Mouse (Mus musculus) left cerebral cortex, postnatal 4 days (tissue): ENCODE measurements around the gene Panx1. TPM values are rescaled to one million over a fixed set of nuclear protein-coding genes. Genes with fewer than 3 reads are reported as not detected.

Experiments
- DNase-seq: peaks from one replicate; pipeline ENCODE4 v3.0.0-alpha.2; 2022
- intact Hi-C: fragments of 180-260 bp; cut with DNase I; formaldehyde crosslinking; loops from one replicate; pipeline ENCODE4 v1.15.1; 2025
- total RNA-seq, 2 experiments: library from RNA; stranded (reverse); gene quantifications; 2 replicates each; pipeline ENCODE4 v1.2.3; 2021

The Panx1 gene
- total RNA-seq, 2 experiments from 2014 or later = 131 to 140 TPM

DNA sequence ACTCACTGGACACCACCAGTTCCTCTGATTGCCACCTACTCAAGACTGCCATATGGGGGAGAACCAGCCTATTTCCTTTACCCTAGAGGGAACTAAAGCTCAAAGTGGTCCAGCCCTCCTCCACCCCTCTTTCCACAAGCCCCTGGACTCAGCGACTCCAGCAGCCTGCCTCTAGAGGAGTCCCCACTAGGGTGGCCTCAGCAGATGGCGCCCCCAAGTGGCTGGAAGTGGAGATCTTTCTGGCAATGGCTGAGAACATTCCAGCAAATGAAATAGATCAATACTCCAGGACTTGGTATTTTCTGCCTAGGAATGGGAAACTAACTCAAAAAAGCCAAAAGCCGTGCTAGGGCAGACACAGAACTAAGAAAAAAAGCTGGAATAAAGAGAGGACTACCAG is 17.6 kb downstream of the Panx1 start:
- intact Hi-C loops = no loop called here
- no peak for DNase-seq

DNA sequence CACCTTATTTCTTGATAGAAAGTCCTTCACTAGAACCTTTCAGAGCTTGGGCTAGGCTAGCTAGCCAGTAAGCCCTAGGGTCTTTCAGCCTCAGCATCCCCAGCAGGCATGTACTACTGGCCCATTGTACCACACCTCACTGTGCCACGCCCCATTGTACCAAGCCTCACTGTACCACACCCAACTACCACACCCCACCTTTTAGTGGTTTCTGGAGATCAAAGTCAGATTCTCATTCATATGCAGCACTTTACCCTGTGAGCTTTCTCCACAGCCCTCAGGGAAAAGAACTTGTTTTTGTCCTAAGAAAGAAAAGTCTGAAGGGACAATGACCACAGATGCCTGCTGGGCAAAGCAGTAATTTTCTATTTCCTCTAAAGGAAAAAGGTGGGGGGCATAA is 22.2 kb downstream of the Panx1 start:
- intact Hi-C loops = no loop called here
- DNase-seq = no peak

DNA sequence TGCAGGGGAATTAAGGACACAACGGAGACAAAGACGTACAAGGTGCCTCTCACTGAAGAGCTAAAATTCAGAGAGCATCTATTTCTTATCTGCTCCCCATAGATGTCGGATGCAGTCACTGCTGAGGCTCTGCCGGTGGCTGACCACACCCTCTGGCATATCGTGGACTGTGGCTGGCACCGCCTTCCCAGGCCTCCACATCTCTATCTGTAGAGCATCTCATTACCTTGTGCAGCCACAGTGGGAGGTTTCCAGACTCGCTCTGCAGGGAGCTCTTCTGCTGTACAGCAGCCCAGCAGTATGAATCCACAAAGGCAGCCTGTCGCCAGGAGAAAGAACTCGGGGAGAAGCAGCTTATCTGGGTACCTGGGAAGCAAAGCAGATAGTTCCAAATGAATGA is 24.1 kb downstream of the Panx1 start:
- no peak for DNase-seq
- intact Hi-C loops = no loop called here

DNA sequence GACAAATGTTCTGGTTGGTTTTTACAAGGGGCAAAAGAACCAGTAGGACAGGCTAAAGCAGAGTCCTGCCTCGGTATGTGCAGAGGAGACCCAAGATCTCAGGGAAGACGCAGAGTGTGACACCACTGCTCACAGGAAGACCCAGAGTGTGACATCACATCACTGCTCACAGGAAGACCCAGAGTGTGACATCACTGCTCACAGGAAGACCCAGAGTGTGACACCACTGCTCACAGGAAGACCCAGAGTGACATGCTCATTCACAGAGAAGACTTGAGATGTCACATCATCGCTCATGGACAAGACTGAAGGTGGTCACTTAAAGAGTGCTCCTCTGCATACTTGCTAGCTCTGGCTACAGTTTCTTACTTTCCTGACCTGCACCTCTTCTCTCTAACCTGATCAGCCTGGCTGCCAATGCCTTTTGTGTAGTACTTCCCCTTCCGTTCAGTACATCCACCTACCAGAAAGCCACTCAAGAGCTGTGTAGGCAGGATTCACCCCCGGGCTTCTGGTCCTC is 24.7 kb downstream of the Panx1 start:
- DNase-seq = no peak
- intact Hi-C loops = no loop called here

DNA sequence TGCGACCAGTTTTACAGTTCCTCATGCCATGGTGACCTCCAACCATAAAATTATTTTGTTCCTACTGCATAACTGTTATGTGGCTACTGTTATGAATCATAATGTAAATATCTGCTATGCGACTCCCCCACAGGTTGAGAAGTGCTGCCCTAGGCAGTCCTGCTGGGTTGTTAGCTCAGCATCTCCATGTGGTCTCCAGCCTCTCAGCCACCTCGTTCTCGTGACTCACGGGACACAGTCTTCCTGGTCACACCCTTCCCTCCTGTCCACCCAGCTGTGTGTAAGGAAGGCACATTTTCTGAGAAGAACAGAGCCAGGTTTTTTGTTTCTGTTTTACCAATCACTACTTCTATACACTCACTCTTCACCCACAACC is 26.5 kb downstream of the Panx1 start:
- intact Hi-C loops = loop anchor here (10.0 kb wide), 1 partner anchor 234 kb away; the partner anchor contains the start of genes Ankrd49 and Mre11a
- DNase-seq = no peak

DNA sequence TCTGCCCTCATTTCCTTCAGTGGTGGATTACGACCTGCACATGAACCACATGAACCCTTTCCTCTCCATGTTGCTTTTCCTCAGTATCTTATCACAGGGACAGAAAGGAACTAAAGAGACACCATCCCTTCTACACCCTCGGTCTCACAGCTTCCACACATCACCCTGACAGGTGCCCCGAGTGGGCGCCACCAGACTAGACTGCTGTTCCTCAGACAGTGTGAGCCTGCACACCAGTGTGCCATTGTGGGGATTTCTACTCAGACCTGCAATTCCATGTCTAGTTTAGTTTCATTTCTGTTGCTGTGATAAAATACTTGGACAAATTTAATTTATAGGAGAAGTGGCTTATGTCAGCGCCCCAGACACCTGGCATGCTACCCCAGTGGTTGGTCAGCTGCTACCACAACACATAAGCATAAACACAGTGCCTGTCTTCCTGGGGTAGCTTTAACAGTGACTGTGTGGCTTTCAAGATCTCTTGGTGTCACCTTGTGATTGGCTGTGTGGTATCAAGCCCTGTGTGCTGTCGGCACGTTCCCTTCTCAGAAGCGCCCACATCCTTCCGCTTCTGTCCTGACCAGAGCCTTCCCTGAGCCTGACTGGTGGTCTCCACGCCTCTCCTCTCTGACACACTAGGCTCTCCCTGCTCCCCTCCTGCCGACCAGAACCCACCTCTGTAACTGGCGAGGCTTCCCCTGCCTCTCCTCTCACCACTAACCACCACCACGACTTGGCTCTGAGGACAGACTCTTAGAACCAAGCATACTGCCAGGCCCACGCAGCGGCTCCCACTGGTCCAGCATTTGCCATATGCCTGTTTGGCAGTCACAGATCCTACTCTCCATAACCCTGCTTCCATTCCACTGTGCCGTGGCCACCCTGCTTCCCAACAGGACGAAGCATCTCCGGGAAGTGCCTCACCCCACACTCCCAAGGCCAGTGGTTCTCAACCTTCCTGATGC is 27.2 kb downstream of the Panx1 start:
- peak; percentile 47 for DNase-seq
- intact Hi-C loops = loop anchor here (10.0 kb wide), 1 partner anchor 233 kb away; the partner anchor contains the start of genes Ankrd49 and Mre11a

GRCm38 (mm10) chr9:15015223-15015956 is 29.9 kb downstream of the Panx1 start:
- peak; percentile 77 for DNase-seq
- intact Hi-C loops = loop anchor here (10.0 kb wide), 1 partner anchor 231 kb away; the partner anchor contains the start of genes Ankrd49 and Mre11a

DNA sequence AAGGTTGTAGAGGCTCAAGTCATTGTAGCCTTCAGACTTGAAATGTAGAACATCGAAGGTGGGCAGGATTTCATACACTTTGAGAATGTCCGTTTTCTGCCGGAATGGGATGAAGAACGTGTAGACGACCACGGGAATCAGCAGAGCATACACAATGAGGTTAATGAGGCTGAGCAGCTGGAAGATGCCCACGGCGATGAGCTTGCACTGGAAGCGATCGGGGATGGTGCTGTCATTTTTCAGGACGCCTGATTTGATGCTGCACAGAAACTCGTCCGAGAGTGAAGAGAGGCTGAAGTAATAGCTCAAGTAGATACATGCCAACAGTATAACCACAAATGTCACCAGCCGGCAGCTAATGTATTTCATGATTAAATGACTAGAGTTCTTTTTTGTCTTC is 37.7 kb downstream of the Panx1 start:
- intact Hi-C loops = no loop called here
- no peak for DNase-seq

DNA sequence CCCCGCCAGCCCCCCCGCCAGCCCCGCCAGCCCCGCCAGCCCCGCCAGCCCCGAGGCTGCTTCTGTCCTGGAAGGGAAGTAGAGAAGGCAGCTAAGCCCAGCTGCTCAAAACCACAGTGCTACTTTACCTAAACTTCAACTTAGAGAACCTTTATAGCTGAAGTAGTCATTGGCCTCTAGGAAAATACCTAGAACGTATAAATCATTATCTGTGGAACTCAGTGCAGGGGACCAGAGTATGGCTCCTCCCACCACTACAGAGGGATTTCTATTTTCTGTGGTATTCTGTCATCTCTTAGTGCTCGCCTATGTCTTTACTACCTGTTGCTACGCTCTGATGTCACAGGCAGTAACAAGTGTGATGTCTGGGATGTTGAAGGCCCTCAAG is 41.0 kb downstream of the Panx1 start:
- intact Hi-C loops = no loop called here
- DNase-seq = no peak

DNA sequence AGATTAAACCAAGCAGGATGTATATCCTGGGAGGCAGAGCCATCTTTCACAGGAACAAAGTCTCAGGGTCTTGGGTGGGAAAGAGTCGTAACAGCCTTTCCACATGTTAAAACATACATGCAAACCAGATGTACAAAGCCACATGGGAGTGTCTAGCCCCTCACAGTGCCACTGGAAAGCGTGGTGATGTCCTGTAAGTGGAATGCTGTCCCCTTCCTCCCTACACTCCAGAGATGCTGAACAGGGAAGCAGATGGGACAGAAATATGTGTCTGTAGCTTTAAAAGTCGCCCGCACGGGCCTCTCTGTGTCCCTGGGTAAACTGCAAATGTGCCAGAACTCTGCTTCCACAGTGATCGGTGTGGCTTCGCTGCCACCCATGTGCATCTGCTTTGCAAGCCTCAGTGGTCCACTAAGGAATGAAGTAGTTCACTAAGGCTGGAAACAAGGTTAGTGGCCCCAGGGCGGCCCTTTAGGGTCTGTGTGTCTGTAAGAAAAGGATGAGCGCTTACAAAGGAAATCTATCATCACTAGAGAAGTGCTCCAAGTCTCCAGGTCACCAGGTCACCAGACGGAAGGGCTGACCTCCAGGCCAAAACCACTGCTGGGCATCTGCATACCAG is 41.5 kb downstream of the Panx1 start:
- intact Hi-C loops = no loop called here
- DNase-seq = no peak

DNA sequence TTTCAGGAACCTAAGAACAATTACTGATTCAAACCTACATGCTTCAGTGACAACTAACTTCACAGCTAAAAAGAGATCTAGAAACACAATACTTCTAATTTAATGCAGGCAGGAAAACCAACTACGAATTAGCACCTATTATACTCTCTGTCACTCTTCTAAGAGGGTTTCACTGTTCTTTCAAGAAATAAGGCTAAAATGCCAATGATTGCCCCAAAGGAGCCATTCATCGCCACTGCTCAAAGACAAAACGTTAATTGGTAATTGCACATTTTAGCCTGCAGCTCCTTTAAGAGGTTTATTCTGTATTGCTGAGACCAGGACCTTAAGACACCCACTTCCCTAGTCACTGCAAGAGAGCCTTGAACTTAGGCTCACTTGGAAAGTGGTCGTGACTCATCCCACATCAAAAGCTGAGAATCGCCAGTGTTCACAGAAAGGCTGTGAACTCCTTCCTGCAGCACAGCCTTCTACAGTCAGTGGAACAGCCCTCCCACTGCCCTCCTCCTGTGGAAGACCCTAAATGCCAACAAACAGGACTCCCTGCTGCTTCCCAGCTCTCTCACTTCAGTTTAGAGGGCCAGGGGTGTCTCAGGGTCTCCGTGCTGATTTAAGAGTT is 42.2 kb downstream of the Panx1 start:
- DNase-seq = no peak
- intact Hi-C loops = no loop called here

DNA sequence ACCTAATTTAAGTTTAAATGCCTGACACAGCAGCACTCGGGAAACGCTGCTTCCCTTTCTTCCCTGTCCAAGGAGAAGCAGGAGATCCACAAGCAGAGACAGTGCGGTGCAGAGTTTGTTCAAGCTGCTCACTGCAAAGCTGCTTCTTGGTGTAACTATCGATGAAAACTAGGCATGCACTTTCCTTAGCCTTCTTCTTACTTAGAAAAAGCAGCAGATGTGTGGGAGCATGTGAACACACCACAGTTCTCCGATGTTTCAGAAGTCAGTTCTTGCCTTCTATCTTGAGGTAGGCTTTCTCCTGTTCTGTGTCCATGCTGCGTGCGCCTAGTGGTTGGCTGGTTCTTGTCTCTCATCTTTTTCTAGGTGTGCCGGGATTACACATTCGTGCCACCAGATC is 46.5 kb downstream of the Panx1 start:
- DNase-seq = no peak
- intact Hi-C loops = no loop called here

DNA sequence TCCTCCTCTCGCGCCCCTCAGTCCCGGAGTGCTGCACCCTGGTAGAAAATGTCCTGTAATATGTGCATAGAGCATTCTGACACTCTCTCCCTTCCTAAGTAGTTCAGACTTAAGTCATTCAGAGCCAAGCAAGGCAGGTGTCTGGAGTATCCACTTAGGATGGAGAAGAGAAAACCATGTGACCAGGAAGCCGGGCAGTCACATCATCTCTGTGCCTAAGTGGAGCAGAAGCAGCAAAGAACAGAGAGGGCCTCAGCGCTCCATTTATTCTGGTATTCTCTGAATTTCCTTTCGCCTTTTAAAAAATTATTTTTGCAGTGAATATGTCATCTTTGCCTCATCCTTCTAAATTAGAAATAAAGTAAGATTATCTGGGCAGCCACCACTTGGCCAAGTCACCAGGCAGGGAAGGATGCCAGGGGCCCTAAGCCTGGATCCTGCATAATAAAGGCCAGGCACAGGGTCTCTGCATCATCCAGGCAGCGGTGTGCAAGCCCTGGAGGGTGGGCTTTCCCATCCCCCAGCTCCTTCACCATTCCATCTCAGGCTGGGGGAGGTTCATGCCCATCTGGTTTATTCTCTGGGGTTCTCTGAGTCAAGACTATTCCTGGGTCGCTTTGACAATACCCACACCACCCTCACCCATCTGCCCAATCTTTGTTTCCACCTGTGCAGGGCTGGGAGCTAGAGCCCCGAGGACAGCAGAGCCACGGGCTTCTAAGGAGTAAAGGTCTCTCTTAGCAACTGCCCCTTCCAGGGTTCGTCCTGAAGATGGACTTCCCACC is 47.8 kb downstream of the Panx1 start:
- DNase-seq = no peak
- intact Hi-C loops = no loop called here

GRCm38 (mm10) chr9:14995525-14995924 is 49.8 kb downstream of the Panx1 start:
- no peak for DNase-seq
- intact Hi-C loops = no loop called here

GRCm38 (mm10) chr9:14988606-14989293 is 56.5 kb downstream of the Panx1 start:
- intact Hi-C loops = no loop called here

DNA sequence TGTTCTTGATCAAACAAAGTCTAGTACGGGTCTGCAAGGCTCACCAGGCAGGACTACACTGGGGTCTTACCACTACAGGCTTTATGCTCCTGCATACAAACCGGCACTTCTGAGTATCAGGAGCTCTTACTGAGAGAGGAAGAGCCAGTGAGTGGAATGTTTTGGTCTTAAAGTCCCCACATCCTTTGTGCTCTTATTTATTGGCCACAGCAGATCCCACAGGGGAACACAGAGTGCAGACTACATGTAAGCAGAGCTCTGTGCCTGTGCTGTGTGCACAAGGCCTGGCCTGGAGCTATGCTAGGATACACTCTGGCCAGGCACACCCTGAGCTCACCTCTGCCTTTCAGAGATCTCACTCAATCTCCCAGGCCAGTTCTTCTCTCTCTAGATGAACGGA is 62.1 kb downstream of the Panx1 start:
- DNase-seq = no peak
- intact Hi-C loops = no loop called here

More at GRCm38 (mm10) chr9:14988606-14989293, 56.5 kb downstream of the Panx1 start:
- DNase-seq = no peak

- DNase-seq = no peak
- intact Hi-C loops = no loop called here
These were observed 62.6 kb downstream of the Panx1 start for GRCm38 (mm10) chr9:14982683-14983082.

DNA sequence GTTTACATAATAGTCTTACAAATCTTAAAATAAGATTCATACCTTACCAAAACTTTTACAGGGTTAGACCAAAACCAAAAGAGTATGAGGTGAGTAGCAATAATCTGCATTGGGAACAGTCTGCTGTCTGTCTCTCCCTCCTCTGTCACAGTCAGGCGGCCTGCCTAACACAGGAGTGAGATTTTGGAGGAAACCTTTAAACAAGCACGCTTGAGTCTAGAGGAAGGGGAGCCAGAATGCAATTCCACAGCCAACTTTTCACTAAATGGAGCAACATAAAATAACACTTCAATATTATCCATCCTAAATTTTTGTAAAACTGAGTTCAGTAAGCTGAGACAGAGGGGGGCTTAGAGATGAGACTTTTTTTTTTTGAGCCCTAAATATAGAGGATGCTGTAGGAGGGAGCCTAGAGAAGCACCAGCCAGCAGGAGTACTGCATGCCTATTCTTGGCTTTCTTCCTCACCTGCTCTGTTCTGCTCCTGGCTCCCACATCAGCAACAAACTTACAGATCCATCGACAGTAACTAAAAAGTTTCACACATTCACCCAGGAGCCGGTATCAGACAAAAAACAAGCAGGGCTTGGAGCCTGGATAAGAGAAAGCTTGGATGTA is 63.6 kb downstream of the Panx1 start:
- DNase-seq = no peak
- intact Hi-C loops = no loop called here
